Mouse (Mus musculus): ENCODE results near the gene Fam178b. TPM values are rescaled to one million over a fixed set of nuclear protein-coding genes. Genes with fewer than 3 reads are reported as not detected.

Gene Fam178b
- polyA plus RNA-seq, 1 experiment, result not detected

- TF ChIP-seq GATA1 (IDR thresholded peaks at IDR 0.05; ENCODE audit: low read length), result no peak
Measured at GRCm38 (mm10) chr1:36554633-36555399, 128.2 kb downstream of the Fam178b start.

- TF ChIP-seq GATA1 (IDR thresholded peaks at IDR 0.05; ENCODE audit: low read length), result no peak
Measured at GRCm38 (mm10) chr1:36552506-36552905, 130.5 kb downstream of the Fam178b start.

DNA sequence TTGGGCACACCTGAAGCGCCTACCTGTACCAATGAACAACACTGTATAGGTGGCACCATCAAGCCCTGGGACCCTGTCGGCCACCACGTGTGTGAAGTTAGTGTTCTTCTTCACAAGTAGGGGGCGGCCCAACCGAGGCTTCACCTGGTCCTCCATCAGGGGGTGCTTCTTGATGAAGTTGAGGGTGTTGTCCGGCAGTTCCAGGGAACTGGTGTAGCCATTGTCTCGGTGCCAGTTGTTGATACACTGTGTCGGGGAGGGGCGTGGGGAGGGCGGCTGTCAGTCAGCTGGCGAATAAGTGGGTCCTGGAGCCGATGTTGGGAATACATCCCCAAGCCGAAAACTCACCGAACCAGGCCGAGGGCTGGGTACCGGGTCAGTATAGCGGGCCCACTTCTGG is 131.1 kb downstream of the Fam178b start:
- TF ChIP-seq GATA1 (IDR thresholded peaks at IDR 0.05; ENCODE audit: low read length), result no peak

- no peak for TF ChIP-seq GATA1 (IDR thresholded peaks at IDR 0.05; ENCODE audit: low read length)
Measured at GRCm38 (mm10) chr1:36550075-36550863, 132.7 kb downstream of the Fam178b start.

DNA sequence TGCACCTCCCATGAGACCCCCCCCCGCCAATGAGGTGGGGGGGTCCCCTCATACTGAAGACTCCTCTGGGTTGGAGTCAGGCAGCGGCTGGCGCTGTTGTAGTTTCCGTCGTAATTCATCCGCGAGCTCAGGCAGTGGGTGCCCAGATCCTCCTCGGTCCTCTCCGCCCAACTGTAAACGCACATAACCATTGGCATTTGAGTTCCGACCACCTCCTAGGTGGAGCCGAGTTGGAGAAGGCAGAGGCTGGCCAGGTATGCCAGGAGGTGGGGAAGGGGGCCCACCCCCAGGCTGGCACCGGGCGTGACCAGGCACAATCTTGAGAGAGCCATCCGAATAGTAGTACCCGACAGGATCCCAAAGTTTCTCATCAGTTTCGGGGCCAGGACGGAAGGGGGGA is 133.5 kb downstream of the Fam178b start:
- TF ChIP-seq GATA1 (IDR thresholded peaks at IDR 0.05; ENCODE audit: low read length), result no peak

- TF ChIP-seq GATA1 (IDR thresholded peaks at IDR 0.05; ENCODE audit: low read length), result no peak
Measured at GRCm38 (mm10) chr1:36548771-36549170, 134.2 kb downstream of the Fam178b start.

DNA sequence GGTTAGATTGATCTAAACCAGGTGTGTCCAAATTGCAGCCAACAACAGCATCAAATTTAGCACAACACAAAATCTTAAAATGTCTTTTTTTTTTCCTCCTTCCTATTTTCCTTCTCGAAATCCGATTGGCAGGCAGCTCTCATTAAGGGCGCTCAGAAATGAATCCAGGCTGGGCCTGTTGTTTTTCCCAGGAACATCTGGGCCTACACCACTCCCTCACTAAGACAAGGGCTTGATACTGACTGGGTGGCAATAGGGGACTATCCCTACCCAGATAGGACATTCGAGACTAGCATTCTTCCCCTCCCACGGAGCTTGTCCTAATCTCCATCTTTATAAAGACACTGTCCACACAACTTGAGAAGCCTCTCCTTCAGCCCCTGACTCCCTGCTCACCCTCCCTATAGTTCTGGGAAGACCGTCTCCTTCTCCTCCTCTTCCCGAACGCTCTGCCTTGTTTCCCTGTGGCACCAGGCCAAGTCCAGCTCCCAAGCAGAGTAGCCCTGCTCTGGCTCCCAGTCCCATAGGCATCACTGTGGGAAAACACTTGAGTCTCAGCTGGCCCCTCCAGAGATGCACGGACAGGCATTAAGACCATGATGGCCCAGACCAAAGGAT is 134.9 kb downstream of the Fam178b start:
- TF ChIP-seq GATA1 (IDR thresholded peaks at IDR 0.05; ENCODE audit: low read length), result no peak

- TF ChIP-seq GATA1 (IDR thresholded peaks at IDR 0.05; ENCODE audit: low read length), result no peak
Measured at GRCm38 (mm10) chr1:36546888-36547471, 136.0 kb downstream of the Fam178b start, which contains the start of gene Ankrd39. TSS of gene Ankrd39 (minus strand) at chr1:36547445.

- TF ChIP-seq GATA1 (IDR thresholded peaks at IDR 0.05; ENCODE audit: low read length), result no peak
Measured at GRCm38 (mm10) chr1:36545845-36546600, 137.0 kb downstream of the Fam178b start.

DNA sequence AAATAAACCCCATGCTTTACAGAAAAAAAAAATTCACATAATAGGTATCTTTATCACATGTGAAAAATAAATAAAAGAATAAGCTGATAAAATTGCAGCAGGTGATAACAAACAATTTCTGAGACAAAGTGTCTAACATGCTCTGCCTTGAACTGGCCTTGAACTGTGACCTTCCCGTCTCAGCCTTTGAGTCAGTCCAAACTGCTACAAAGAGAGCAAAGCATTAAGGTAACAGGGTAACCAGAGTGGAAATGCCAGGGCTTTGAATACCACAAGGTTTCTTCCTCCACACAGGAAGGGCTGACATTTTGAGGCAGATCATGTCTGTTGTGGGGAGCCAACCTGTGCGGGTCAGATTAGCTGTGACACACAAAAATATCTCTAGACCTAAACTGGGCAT is 137.6 kb downstream of the Fam178b start:
- no peak for TF ChIP-seq GATA1 (IDR thresholded peaks at IDR 0.05; ENCODE audit: low read length)

GRCm38 (mm10) chr1:36542925-36543324 is 140.1 kb downstream of the Fam178b start:
- TF ChIP-seq GATA1 (IDR thresholded peaks at IDR 0.05; ENCODE audit: low read length), result no peak

GRCm38 (mm10) chr1:36541844-36542243 is 141.1 kb downstream of the Fam178b start:
- TF ChIP-seq GATA1 (IDR thresholded peaks at IDR 0.05; ENCODE audit: low read length), result no peak

DNA sequence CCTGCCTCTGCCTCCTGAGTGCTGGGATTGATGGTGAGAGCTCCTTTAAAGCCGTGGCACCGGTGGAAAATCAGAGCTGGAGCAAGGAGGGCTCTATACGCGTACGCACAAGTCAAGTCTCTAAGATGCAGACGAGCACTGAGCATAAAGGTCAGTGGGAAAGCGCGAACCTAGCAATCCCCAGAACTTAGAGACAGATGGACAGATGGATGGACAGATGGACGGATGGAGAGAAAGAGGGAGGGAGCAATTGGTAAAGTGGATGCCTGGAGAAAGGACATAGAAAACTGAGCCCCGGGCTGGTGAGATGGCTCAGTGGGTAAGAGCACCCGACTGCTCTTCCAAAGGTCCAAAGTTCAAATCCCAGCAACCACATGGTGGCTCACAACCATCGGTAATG is 142.2 kb downstream of the Fam178b start:
- TF ChIP-seq GATA1 (IDR thresholded peaks at IDR 0.05; ENCODE audit: low read length), result no peak

DNA sequence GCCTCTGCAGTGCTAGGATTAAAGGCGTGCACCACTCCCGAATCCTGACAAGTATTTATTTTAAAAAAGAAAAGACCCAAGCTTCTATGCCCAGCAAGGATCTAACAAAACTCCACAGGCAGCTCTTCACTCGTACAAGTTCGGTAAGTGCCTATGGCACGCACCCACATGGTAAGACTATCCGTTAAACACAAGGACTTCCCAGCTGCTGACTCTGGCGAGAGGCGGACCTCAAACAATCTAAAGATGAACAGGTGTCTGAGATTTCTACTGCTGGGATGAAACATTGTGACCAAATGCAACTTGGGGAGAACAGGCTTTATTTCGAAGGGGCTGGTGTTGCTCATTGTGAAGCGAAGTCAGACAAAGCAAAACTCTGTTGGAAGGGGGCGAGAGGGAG is 142.9 kb downstream of the Fam178b start:
- TF ChIP-seq GATA1 (IDR thresholded peaks at IDR 0.05; ENCODE audit: low read length), result no peak

GRCm38 (mm10) chr1:36539186-36539585 is 143.8 kb downstream of the Fam178b start, which contains the start of gene Gm42417:
TSS of gene Gm42417 (minus strand) at chr1:36539429.
- TF ChIP-seq GATA1 (IDR thresholded peaks at IDR 0.05; ENCODE audit: low read length), result no peak

Data from G1E-ER4 (cell line).